Mouse (Mus musculus): ENCODE measurements around the gene Slu7.

Gene Slu7

GRCm38 (mm10) chr11:43433254-43434023, at the start of gene Slu7:
Gene Slu7 (plus strand): TSS chr11:43433744.
- DNase-seq (ENCODE audit: extremely low read depth, low read depth, low spot score) = no peak

DNA sequence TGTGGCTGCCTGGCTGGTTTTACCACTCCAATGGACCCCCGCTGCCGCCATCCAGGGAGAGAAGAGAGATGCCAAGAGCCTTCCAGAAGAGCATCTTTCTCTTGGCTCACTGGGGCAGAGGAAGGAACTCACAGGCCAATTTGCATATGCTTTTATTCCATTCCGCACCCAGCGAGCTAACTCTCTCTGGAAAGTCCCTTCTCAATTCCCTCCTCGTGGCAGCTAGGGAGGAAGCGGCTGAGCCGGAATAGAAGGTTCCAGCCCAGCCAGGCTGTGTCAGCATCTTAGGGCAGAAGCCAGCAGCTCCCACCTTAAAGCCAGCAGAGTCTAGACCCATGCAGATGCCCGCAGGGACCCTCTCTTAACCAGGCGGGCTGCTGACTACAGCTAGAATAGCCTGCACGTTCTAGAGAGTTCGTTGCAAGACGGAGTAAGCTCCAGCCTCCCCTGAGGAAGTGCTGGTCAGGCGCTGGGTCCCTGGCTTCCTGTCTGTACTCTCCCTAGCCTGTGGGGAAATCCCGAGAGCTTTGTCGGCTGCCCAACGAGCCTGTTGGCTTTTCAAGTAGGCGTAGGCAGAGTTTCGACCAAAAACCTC, 48.4 kb upstream of the Slu7 start:
- no peak for DNase-seq (ENCODE audit: extremely low read depth, low read depth, low spot score)

GRCm38 (mm10) chr11:43385716-43386115, 47.8 kb upstream of the Slu7 start:
- no peak for DNase-seq (ENCODE audit: extremely low read depth, low read depth, low spot score)

DNA sequence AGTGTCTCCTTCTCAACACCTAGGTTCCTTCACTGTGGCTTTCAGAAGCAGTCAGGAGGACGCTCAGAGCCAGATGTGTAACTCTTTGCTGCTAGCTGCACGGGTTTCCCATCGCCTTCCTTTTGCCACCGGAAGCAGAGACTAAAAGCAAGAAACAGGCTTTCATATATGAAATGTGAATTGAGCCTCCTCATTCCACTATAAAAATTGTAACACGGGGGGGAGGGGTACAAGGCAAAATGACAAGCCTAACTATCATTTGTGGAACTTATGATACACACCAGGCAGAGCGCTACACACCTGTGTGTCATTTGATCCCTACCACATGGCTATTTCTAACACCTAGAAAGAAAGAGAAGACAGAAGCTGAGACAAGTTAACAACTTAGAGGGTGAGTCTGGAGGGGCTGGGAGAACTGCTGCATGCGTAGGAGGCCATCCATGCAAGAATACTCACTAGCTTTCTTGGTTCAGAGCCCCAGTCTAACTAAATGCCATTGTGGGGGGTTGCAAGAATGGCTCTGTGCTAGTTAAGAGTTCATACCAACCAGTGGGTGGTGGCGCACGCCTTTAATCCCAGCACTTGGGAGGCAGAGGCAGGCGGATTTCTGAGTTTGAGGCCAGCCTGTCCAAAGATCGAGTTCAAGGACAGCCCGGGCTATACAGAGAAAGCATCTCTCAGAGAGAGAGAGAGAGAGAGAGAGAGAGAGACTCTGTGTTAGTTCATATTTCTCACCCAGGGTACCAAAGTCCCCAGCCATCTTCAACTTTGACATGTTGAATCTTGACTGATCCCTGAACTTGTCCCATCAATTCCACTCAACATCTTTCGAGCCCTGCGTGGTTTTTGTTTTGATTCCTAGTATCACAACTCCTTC, 46.3 kb upstream of the Slu7 start:
- DNase-seq (ENCODE audit: extremely low read depth, low read depth, low spot score) = no peak

GRCm38 (mm10) chr11:43388122-43389097, 45.1 kb upstream of the Slu7 start:
- DNase-seq (ENCODE audit: extremely low read depth, low read depth, low spot score) = no peak

- no peak for DNase-seq (ENCODE audit: extremely low read depth, low read depth, low spot score)
Measured at GRCm38 (mm10) chr11:43389118-43389517, 44.4 kb upstream of the Slu7 start.

GRCm38 (mm10) chr11:43392757-43393156, 40.8 kb upstream of the Slu7 start:
- DNase-seq (ENCODE audit: extremely low read depth, low read depth, low spot score) = no peak

DNA sequence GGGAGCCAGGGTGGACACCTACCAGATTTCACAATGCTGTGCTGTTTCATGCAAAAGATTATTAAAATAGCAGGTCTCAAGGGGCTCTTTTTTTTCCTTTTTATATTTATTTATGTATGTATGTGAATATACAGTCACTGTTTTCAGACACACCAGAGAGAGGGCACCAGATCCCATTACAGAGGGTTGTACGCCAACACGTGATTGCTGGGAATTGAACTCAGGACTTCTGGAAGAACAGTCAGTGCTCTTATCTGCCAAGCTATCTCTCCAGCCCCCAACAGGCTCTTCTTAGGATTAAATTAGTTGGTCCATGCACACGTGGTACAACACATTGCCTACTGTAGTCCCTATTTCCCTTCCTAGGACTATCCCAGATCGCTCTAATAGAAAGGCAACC, 40.2 kb upstream of the Slu7 start:
- no peak for DNase-seq (ENCODE audit: extremely low read depth, low read depth, low spot score)

- DNase-seq (ENCODE audit: extremely low read depth, low read depth, low spot score) = no peak
Measured at GRCm38 (mm10) chr11:43395073-43395948, 38.2 kb upstream of the Slu7 start.

GRCm38 (mm10) chr11:43396246-43396645, 37.3 kb upstream of the Slu7 start:
- DNase-seq (ENCODE audit: extremely low read depth, low read depth, low spot score) = no peak

DNA sequence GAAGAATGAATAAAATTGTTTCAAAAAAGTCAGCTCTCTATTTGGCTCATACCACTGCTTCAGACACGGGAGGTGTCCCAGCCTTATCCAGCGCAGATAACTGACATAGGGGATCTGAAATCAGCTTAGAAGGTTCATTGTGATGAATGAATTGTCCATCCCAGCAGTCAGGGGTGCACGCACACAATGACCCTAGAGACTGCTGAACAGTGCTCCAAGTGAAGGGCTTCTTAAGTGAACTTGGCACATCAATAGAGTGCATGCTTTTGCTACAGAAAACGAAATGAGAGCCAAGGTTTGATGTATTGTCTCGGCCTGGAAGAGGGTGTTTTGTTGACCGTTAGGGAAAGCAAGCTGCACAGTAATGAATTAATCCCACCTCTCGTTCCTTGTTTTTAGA, 36.9 kb upstream of the Slu7 start:
- no peak for DNase-seq (ENCODE audit: extremely low read depth, low read depth, low spot score)

DNA sequence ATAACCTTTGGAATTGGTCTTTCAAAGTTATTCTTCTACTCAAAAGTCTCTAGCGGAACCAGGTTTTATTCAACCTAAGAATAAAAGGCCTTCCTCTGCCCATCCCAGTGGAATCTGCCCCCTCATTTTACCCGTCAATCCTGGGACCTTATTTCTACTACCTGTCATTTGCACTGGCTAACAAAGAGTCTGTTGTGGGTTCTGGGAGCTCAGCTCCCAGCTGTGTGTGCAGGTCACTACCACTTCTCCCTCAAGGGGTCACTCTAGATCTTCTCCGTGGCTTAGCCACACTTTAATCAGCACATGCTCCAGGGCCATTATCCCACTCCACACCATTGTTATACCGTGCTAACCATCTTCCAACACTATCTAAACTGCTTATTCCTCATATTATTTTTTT, 34.2 kb upstream of the Slu7 start:
- DNase-seq (ENCODE audit: extremely low read depth, low read depth, low spot score) = no peak

DNA sequence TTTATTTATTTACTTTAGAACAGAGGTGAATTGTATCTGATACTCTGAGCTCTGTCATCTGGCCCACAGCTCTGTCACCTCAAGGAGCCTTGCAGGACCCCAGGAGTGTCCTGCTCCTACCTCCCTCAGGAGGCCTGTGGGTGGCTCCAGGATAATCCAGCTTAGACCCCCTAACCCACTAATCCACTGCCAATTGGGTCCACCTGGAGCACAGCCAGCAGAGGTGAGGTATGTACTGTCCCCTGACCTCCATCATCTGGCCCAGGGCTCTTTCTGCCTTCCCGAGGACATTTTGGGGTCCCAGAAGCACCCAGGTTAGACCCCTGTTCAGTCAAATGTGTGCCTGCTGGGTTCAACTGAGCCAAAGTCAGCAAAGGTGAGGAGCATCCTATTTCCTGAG, 33.4 kb upstream of the Slu7 start:
- no peak for DNase-seq (ENCODE audit: extremely low read depth, low read depth, low spot score)

DNA sequence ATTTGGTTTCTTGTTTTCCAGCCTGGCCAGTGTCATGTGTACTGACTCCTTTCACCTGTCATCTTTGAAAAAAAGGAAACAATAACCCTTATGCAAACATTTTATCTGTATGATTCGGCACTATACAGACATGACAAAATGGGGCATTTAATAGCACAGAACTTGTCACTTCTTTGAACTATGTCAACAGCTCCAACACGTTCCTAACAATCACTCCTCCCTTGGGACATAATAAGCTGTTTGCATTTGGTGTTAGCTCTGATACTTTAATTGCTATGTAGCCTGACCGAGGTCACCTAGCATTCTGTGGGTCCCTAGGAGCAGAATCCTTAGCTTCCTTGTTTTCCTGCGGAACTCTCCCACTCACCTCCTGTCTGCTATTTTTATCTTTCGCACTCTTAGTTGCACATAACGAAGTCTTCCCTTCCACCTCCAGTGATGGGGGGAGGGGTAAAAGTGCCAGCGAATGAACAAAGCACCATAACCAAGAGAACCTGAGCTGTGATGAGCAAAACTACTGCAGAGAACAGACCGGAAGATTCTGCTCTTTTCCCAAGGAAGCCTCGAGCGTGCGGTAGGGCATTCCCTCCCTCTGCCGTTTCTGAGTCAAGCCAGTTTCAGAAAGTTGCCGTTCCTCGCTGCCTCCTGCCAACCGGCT, 29.3 kb upstream of the Slu7 start:
- no peak for DNase-seq (ENCODE audit: extremely low read depth, low read depth, low spot score)

GRCm38 (mm10) chr11:43408888-43409287, 24.7 kb upstream of the Slu7 start:
- DNase-seq (ENCODE audit: extremely low read depth, low read depth, low spot score) = no peak

DNA sequence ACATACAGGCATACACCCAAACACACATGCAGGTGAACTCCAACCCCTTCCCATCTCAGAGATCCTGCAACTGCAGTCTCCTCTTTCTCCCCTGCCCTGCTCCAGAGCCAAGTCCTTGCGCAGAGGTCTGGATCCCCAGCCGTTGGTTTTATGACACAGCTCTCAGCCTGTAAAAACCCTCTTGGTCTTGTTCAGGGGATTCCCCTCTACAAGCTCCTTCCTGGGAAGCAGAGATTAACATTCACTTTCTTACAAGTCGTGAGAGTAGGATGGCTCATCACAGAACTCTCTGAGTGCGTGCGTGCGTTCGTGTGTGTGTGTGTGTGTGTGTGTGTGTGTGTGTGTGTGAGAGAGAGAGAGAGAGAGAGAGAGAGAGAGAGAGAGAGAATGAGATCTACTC, 23.3 kb upstream of the Slu7 start:
- DNase-seq (ENCODE audit: extremely low read depth, low read depth, low spot score) = no peak

- no peak for DNase-seq (ENCODE audit: extremely low read depth, low read depth, low spot score)
Measured at GRCm38 (mm10) chr11:43411413-43411812, 22.1 kb upstream of the Slu7 start.

DNA sequence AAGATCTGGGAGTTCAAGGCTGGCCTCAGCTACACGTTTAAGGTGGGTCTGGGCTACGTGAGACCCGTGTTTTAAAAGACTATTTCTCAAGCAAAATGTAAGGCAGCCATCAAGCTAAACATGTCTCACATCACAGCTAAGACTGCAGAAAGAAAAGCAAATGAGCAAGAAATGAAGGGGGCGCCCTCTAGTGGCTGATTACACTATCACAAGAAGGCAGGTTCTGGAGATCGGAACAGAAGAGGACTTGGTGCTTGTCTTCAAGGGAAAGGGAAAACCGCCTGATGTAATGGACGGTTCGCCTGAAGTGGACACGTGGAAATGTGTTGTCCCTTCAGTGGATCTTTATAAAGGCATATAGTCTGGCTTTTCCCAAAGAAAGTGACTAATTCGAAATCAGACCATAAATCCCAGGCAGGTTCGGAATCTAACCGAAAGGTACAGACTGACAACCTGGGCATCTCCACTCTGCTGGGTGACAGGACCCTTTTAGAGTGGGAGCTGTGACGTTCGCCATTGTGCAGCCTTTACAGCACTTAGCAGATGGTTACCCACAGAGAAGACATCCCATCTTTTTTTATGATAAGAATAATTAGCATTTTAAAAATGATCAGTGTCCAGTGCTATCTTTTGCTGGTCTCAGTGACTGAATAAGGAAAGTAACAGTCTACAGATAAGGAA, 20.6 kb upstream of the Slu7 start:
- no peak for DNase-seq (ENCODE audit: extremely low read depth, low read depth, low spot score)

GRCm38 (mm10) chr11:43417201-43417600, 16.3 kb upstream of the Slu7 start:
- DNase-seq (ENCODE audit: extremely low read depth, low read depth, low spot score) = no peak
